Mouse (Mus musculus) kidney, postnatal 0 days (tissue): Measurements from ENCODE around the gene Gm7324. TPM values are rescaled to one million over a fixed set of nuclear protein-coding genes. Genes with fewer than 3 reads are reported as not detected.
"Not testable (repeated sequence)": the region's sequence is repeated elsewhere in the genome, so short reads cannot be mapped to it uniquely, and the experiment has no call there.

Experiments used
- ATAC-seq: fragments of 200-750 bp; cut with Nextera tagmentation; replicated peaks from 2 replicates; pipeline ENCODE4 v1.8.0; 2017; ENCODE audit warnings: low read depth, moderate number of reproducible peaks, moderate TSS enrichment, moderate library complexity; ENCODE audit not compliant: low FRiP score
- DNase-seq: peaks from one replicate; pipeline ENCODE4 v3.0.0-alpha.2; 2016; ENCODE audit warnings: low spot score
- H3K27ac ChIP-seq: fragments of 300-500 bp; sonication (generic); 2 replicates; pipeline ENCODE4 v1.5.1; 2014; ENCODE audit warnings: mild to moderate bottlenecking
- H3K27me3 ChIP-seq: fragments of 300-500 bp; sonication (generic); 2 replicates; pipeline ENCODE4 v1.6.1; 2014; ENCODE audit warnings: low read length, mixed read lengths; ENCODE audit not compliant: insufficient read depth
- H3K36me3 ChIP-seq: fragments of 300-500 bp; sonication (generic); 2 replicates; pipeline ENCODE4 v1.6.1; 2014; ENCODE audit warnings: low read length, mixed read lengths; ENCODE audit not compliant: insufficient read depth
- H3K4me1 ChIP-seq: fragments of 300-500 bp; sonication (generic); replicated peaks from 2 replicates; pipeline ENCODE4 v1.6.1; 2014; ENCODE audit warnings: antibody characterized with exemption, low read length, mixed read lengths; ENCODE audit not compliant: insufficient read depth
- H3K4me2 ChIP-seq: fragments of 300-500 bp; sonication (generic); 2 replicates; pipeline ENCODE4 v1.6.1; 2014; ENCODE audit warnings: mild to moderate bottlenecking, low read length, moderate library complexity, mixed read lengths
- H3K4me3 ChIP-seq: fragments of 300-500 bp; sonication (generic); replicated peaks from 2 replicates; pipeline ENCODE4 v1.5.1; 2014; ENCODE audit warnings: low read depth, low read length
- H3K9ac ChIP-seq: fragments of 300-500 bp; sonication (generic); 2 replicates; pipeline ENCODE4 v1.6.1; 2014; ENCODE audit warnings: low read depth, low read length
- H3K9me3 ChIP-seq: fragments of 300-500 bp; sonication (generic); replicated peaks from 2 replicates; pipeline ENCODE4 v1.6.1; 2016; ENCODE audit warnings: low read length, inconsistent platforms, mixed read lengths
- WGBS: fragments of 180-500 bp; shearing (Covaris S2); extraction: QIAGEN DNeasy Blood & Tissue Kit; methylation state at CpG from one replicate; pipeline ENCODE4 v1.1.7; 2014; 5-methylcytosine and 5-hydroxymethylcytosine counted together
- polyA plus RNA-seq: library from polyadenylated mRNA; unstranded; fragments of >200 nt; fragmentation: Nextera tagmentation; extraction: Ambion mirVana; gene quantifications from 2 replicates; pipeline ENCODE4 v1.2.1, GENCODE M21; 2015

The Gm7324 gene
- 0.86 and 1.0 TPM in 2 replicates for polyA plus RNA-seq

DNA sequence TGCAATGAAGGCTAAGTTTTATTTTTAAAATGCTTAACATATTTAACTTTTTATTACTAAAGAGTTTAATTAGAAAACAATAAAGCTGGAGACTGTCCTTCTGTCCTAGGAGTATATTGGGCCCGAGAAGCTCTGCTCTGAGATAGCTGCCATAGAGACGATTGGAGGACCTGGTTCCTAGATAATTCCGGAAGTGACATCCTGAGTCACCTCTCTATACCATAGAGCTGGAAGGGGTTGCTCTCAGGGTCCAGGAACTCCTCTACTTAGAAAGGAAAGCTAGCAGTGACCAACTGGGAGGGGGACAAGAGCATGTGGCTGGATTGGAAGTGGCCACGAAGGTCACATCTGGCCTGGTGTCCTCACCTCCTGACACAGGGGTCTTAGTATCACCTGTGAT is at the start of gene Gm7324:
Gm7324 (plus strand) TSS at position 208 of the 400 bp plus-strand sequence.
- DNase-seq, H3K4me3 ChIP-seq, ATAC-seq, H3K27me3 ChIP-seq, H3K4me1 ChIP-seq, H3K4me2 ChIP-seq, H3K36me3 ChIP-seq, H3K27ac ChIP-seq, H3K9me3 ChIP-seq, H3K9ac ChIP-seq: not testable (repeated sequence)
- WGBS = 87% methylated on average over 4 of the region's 4 CpGs

DNA sequence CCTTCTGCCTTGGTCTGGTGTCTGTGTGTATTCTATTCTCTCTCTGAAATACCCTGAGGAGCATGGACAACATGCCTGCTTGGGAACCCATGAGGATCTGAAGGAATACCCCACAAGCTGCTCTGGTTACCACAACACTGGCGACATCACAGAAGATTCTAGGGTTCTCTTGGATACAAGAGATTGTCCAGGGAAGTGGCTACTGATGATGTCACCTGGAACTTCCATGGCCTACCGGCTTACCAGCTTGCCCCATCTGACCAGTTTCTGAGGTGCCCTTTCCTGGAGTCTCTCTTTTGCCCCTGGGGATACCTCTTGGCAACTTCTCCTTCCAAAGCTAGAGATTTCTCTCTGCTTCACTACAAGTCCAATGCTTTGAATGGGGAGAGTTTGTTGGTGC is 20.5 kb upstream of the Gm7324 start, which contains the start of gene Gm8165:
Gm8165 (minus strand) TSS at position 101 of the 400 bp plus-strand sequence.
- not testable (repeated sequence) for H3K4me1 ChIP-seq, H3K27ac ChIP-seq, H3K4me3 ChIP-seq, H3K9ac ChIP-seq, H3K4me2 ChIP-seq, H3K36me3 ChIP-seq, H3K9me3 ChIP-seq, H3K27me3 ChIP-seq, DNase-seq, ATAC-seq
- no CpG with 5 or more reads among the region's 2 CpGs for WGBS

DNA sequence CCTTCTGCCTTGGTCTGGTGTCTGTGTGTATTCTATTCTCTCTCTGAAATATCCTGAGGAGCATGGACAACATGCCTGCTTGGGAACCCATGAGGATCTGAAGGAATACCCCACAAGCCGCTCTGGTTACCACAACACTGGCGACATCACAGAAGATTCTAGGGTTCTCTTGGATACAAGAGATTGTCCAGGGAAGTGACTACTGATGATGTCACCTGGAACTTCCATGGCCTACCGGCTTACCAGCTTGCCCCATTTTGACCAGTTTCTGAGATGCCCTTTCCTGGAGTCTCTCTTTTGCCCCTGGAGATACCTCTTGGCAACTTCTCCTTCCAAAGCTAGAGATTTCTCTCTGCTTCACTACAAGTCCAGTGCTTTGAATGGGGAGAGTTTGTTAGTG is 29.8 kb downstream of the Gm7324 start, which contains the start of gene Gm16506:
Gm16506 (minus strand) TSS at position 101 of the 400 bp plus-strand sequence.
- H3K36me3 ChIP-seq, H3K4me2 ChIP-seq, H3K9me3 ChIP-seq, H3K4me3 ChIP-seq, ATAC-seq, DNase-seq, H3K27ac ChIP-seq, H3K4me1 ChIP-seq, H3K27me3 ChIP-seq, H3K9ac ChIP-seq: not testable (repeated sequence)
- WGBS = 94% methylated on average over 1 of the region's 3 CpGs

DNA sequence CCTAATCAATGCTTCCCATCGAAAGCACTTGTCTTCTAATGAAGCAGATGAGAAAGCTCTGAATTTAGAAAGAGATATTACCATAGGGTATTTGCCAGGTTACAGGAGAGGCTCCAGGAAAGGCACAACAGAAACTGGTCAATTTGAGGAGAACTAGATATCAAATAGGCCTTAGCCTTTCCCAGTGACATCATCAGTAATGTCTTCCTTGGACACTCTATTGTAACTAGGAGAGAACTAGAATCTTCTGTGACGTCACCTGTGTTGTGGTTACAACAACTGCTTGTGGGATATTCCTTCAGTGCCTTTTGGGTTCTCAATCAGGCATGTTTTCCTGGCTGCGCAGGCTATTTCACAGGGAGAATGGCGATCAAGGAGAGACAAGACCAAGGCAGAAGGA is 49.9 kb downstream of the Gm7324 start, which contains the start of gene Gm6526:
Gm6526 (plus strand) TSS at position 301 of the 400 bp plus-strand sequence.
- ATAC-seq, DNase-seq, H3K36me3 ChIP-seq: not testable (repeated sequence)

More for the DNA sequence above, 49.9 kb downstream of the Gm7324 start, which contains the start of gene Gm6526:
- not testable (repeated sequence) for H3K4me1 ChIP-seq, H3K4me3 ChIP-seq, H3K27me3 ChIP-seq, H3K27ac ChIP-seq, H3K9me3 ChIP-seq, H3K9ac ChIP-seq, H3K4me2 ChIP-seq
- 82% methylated on average over 4 of the region's 4 CpGs for WGBS

Other genes with a start within 250 kb of the Gm7324 start
- 0.12 TPM in 1 of 2 replicates, not detected in the other for gene Gm5799, start 154.3 kb upstream of the Gm7324 start, polyA plus RNA-seq
- gene Gm17654, start 118.7 kb upstream of the Gm7324 start, polyA plus RNA-seq = not detected in 2 replicates
- gene Gm10375, start 89.8 kb upstream of the Gm7324 start, polyA plus RNA-seq = not detected in 2 replicates
- 0.11 TPM in 1 of 2 replicates, not detected in the other for gene Gm8165, start 20.6 kb upstream of the Gm7324 start, polyA plus RNA-seq
- gene Gm16506, start 29.7 kb downstream of the Gm7324 start, polyA plus RNA-seq = not detected in 2 replicates
- gene Gm6526, start 50.0 kb downstream of the Gm7324 start, polyA plus RNA-seq = not detected in 2 replicates
- not detected in 2 replicates for gene Gm8180, start 86.9 kb downstream of the Gm7324 start, polyA plus RNA-seq
- not detected in 2 replicates for gene Ear1, start 177.7 kb downstream of the Gm7324 start, polyA plus RNA-seq
- gene Ear10, start 225.7 kb downstream of the Gm7324 start, polyA plus RNA-seq = not detected in 2 replicates
- gene Gm8113, start 227.6 kb downstream of the Gm7324 start, polyA plus RNA-seq = 16.9 and 17.2 TPM in 2 replicates